Mouse (Mus musculus) embryo, embryonic 11.5 days (tissue): ENCODE data around the gene Vmac.

Source experiments
- DNase-seq: peaks from one replicate; pipeline ENCODE4 v3.0.0-alpha.2; 2012; ENCODE audit warnings: low read depth, low spot score

Vmac gene

DNA sequence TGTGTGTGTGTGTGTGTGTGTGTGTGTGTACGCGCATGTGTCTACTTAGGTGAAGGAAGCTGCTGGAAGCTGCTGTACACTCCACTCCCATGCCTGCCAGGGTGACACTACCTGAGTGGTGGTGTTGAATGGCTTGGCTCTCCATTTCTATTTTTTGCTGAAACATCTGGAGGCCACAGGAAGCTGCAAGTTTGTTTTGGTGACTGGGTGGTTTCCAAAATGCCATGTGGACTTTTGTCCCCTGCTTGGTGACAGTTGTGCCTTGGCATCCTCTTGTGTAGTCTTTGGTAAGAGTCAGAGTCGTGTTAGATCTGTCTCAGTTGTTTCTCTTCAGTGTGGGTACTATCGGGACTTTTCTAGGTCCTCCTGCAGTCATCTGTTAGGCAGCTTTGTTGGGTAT, 31.0 kb downstream of the Vmac start:
- DNase-seq, result no peak

DNA sequence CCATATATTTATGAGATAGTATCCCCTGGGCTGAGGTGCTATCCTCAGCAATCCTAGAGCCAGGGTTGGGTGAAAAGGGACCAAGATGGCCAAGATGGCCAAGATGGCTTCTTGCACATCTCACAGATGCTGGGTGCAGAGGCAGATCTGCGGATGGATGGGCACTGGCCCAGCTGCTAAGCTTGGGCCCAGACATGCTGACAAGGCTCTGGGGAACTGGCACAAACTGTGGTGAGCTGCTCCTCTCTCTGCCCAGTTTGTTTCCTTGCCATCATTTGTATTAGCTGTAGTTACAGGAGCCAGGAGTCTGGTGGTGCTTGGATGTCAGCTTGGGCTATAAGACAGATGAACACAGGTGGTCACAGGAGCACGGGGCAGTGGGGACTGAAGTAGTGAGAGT, 33.2 kb downstream of the Vmac start:
- DNase-seq, result no peak

DNA sequence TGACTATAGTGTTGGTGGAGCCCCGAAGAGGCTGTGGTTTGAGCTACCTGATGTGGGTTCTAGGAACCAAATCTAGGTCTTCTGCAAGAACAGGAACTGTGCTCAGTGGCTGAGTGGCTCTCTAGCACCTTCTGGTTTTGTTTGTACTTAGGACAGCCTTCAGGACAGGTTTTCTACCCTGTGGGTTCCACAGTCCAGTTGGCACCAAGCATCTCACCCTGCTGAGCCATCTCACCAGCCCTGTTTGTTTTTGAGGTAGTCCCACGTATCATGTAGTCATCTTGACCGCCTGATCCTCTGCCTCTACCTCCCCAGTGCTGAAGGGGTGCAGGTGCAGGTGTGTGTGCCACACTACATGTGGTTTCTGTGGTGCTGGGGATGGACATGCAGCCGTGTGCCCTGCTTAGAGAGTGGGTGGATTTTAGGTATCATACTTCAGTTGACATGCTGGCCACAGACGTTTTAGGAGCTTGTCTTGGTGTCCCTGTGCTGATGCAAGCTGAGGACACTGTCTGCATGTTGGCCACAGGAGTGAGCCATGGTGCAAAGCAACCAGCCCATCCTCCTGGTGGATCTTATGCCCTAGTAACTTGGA, 34.2 kb downstream of the Vmac start:
- no peak for DNase-seq

DNA sequence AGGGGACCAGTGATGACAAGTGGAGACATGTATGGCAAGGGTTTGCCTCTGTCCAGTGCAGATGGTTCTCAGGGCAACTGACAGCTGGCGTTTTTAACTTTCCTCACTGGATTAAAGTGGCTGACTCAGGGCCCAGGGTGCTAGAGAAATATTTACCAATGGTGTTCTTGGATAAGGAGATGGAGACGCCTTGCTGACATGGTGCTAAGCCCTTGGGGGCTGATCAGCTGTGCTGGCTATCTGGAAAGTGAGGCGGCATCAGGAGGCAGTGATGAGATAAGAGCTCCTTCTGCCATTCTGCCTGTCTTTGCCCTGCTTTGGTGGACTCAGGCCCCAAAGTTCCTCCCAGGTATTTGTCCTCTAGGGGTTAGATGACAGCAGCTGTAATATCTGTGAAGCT, 34.9 kb downstream of the Vmac start:
- DNase-seq, result no peak

DNA sequence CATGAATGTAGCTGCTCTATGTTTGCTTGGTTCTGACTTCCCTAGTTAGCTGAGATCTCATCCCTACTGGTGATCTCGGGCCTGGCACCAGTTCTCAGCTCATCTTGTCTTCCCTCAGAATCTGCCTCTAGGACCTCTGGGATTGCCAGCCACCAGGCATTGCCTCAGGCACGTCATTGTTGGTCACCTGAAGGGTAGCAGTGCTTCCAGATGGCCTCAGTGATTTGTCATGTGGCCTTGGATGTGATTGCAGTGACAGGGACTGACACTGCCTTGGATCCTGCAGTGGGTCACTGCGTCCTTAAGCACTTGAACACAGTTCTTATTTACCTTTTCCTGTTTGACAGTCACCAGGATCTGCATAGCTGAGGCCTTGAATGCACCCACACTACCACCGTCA, 36.0 kb downstream of the Vmac start:
- no peak for DNase-seq

DNA sequence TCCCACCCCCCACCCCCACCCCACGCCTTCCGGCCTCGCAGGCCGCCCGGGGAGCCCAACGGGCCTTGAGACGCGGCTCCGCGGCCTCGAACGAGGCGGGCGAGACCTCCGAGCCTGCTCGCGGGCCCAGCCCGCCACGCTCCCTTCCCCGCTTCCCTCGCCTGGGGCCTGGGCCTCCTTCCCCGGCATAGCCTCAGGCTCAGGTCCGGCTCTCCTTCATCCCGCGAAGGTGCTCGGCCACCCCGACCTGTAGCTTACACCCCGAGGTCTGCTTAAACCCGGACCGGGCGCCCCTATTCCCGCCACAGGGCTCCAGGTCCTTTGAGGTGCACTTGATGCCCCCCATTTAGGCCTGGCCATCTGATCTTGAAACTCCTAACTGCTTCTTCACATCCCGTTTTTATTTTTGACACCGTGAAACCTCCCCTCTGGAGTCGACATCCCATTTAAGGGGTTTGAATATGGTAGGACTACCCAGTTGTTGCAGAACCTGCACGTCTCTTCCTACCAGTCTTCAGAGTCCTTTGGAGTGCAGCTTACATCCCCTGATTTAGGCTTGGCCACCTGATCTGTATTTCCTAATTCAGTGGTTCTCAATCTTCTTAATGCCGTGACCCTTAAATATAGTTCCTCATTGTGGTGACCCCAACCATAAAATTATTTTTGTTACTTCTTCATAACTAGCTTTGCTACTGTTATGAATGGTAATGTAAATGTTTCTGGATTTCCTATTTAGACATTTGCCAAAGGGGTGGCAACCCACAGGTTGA, 44.0 kb downstream of the Vmac start:
- DNase-seq, result no peak

DNA sequence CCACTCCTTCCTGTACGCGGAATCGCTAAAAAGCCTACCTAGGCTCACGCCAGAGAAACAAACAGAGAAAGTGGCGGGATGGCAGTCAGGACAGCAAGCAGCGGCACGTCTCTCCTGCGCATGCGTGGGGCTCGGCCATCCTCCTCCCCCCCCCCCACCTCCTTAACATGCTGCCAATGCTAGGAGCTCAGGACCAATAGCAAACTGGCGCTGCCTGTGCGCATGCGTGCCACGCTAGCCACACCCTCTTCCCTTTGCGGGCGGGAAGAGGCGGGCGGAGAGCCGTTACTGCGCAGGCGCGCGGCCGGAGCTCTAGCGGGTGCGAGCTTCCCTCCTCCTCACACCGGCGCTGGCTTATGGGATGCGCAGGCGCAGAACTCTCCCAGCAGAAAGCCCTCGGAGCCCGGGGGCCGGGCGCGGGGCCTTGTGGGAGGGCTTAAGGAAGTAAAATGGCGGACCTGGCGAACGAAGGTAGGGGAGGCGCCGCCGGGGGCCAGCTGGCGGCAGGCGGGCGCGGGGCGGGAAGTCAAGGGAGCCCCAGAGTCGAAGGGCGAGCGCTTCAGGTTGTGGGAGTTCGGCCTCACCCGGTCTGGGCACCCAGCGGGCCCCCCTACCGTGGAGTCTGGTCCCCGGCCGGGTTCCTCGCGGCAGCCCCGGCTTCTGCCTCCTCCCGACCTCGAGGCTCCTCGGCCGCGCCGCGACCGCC, 44.7 kb downstream of the Vmac start, which contains the start of gene Ranbp3:
TSS of gene Ranbp3 (plus strand) at position 354 of the 706 bp plus-strand sequence.
- DNase-seq, result peak; percentile 99

DNA sequence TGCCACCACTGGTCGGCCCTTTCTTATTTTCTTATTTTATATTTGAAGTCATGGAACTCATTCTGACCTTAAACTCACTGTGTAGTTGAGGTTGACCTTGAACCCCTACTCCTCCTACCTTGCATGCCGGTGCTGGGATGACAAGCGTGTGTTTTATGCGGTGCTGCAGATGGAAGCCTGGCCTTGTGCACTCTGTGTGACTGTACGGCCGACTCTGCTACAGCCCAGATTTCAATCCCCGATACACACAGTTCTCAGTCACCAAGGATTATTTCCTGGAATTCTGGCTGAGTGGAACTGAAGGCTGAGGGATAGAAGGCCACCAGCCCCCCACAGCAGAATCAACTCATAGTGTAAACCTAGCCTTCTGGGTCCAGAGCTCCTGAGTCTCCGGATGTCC, 48.1 kb downstream of the Vmac start:
- no peak for DNase-seq

DNA sequence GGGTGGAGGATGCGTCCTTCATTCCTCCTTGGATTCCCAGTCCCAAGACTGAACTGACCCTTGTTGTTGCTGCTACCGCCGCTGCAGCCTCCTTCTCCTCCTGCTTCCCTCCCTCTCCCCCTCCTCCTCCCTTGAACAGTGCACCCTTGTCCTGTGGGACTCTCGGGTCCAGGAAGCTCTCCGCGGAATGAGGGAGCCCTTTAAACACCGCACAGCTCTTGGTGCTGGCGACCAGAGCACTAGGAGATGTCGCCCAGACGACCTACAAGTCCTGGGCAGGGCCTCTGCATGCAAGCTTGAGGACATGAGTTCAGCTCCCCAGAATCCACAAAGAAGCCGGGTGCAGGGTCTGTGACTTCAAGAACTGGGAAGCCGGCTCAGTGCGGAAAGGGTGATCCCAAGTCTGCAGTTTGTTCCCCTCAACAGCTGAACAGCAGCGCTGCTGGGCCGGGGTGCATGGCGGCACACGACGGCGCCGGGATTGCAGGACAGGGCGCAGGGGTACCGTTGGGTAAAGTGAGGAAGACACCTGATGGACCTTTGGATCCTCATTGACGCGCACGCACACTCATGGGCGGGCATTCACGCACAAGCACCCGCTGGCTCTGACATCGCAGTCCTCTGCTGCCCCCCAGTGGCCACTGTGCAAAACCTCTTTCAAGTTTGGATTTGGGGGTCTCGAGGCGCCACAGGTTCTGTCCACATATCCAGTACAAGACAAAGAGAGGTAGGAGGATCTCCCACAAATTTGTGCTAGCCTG, 49.3 kb downstream of the Vmac start:
- peak; percentile 78 for DNase-seq

DNA sequence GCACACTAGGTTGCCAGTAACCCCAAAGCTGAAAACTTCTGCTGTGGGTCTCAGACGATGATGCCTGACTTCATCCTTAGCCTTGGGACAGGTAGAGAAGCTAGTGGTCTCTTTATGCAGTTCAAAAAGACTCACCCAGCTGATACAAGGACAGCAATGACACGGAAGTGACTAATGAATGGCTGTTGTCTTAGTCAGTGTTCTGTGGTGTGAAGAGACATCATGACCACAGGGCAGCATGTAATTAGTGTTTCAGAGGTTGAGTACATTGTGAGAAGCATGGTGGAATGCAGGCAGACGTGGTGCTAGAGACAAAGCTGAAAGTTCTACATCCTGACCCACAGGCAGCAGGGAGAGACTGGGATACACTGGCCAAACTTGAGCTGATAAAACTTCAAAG, 50.2 kb downstream of the Vmac start:
- DNase-seq, result no peak

DNA sequence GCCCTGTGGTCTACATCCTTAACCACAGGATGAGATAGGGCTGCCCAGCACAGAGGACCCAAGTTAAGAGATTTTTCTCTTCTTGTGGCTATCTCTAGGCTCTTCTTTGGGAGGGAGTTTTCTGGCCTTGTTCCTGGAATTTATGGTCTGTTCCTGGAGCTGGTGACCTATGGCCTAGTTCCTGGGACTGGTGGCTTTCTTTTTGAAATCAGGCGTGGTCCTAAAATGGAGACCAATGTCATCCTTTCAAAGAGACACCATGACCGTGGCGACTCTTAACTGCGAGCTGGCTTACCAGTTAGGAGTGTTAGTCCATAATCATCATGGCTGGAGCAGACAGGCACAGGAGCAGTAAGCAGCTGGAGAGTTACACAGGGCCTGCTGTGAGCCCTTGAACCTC, 51.4 kb downstream of the Vmac start:
- no peak for DNase-seq

DNA sequence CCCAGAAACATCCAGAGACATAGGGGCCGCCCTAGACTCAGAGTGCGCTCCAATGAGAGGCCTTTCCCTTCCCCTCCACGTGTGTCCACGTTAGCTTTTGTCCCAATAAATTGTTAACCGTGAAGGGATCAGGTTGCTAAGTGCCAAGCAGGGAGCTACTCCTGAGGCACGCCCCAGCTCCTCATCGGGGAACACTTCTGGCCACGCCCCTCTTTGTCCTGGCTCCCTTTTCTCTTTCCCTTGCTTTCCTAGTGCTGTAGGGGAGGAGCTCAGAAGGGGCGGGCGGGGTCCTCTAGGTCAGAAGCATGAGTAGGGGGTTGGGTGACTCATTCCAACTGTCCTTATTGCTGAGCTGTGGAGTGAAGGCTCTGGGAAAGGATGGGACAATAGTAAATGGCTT, 53.5 kb downstream of the Vmac start:
- peak; percentile 22 for DNase-seq
